Mouse (Mus musculus) myocyte (in vitro differentiated cells): ENCODE data around the gene Ddr2.

Source experiments
- POLR2A ChIP-seq: IDR thresholded peaks from one replicate; pipeline ENCODE4 v1.6.1; 2011; ENCODE audit warnings: low read depth, mild to moderate bottlenecking, control low read depth, moderate library complexity; ENCODE audit not compliant: insufficient read length
- POLR2AphosphoS2 ChIP-seq: IDR thresholded peaks from one replicate; pipeline ENCODE4 v1.6.1; 2011; ENCODE audit warnings: low read depth, control low read depth; ENCODE audit not compliant: insufficient read length
- TCF12 ChIP-seq: IDR thresholded peaks from one replicate; pipeline ENCODE4 v1.6.1; 2011; ENCODE audit warnings: mild to moderate bottlenecking, control low read depth; ENCODE audit not compliant: poor library complexity, insufficient read depth, severe bottlenecking
- USF1 ChIP-seq: IDR thresholded peaks from one replicate; pipeline ENCODE4 v1.6.1; 2011; ENCODE audit warnings: low read depth, mild to moderate bottlenecking, control low read depth, moderate library complexity

DNA sequence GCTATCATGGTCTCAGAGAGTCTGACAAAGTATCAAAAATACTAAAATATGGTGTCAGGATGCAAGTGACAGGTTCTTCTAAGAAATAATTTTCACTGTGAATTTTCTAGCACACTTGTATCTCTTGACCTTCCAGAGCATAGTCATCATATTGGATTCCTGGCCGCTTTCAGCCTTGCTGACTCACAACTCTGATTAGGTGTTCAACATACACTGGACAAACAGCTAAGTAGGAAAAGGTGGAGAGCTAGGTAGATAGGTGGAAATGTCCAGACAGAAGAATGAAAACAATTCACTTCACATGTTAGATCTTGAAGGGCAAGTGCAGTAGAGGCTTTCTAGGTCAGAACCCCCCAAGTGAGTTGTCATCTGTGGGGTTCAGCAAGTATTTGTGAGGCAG, 101.3 kb downstream of the Ddr2 start:
- no peak for TF ChIP-seq USF1
- no peak for TF ChIP-seq TCF12
- TF ChIP-seq POLR2A, result no peak
- no peak for TF ChIP-seq POLR2AphosphoS2
